Mouse (Mus musculus) hindbrain, embryonic 13.5 days (tissue): ENCODE results near the gene Cdcp2. TPM values are rescaled to one million over a fixed set of nuclear protein-coding genes. Genes with fewer than 3 reads are reported as not detected.

Experiments used
- ATAC-seq: fragments of 200-750 bp; cut with Nextera tagmentation; 2 replicates; pipeline ENCODE4 v1.8.0; 2017; ENCODE audit warnings: moderate TSS enrichment; ENCODE audit not compliant: low FRiP score
- H3K27ac ChIP-seq: fragments of 300-500 bp; sonication (generic); 2 replicates; pipeline ENCODE4 v1.5.1; 2015; ENCODE audit warnings: inconsistent platforms, mild to moderate bottlenecking, moderate library complexity
- H3K27me3 ChIP-seq: fragments of 300-500 bp; sonication (generic); 2 replicates; pipeline ENCODE4 v1.6.1; 2015; ENCODE audit warnings: mild to moderate bottlenecking, inconsistent platforms
- H3K36me3 ChIP-seq: fragments of 300-500 bp; sonication (generic); 2 replicates; pipeline ENCODE4 v1.6.1; 2015; ENCODE audit warnings: mild to moderate bottlenecking, inconsistent platforms
- H3K4me1 ChIP-seq: fragments of 300-500 bp; sonication (generic); replicated peaks from 2 replicates; pipeline ENCODE4 v1.6.1; 2015; ENCODE audit warnings: inconsistent platforms
- H3K4me2 ChIP-seq: fragments of 300-500 bp; sonication (generic); 2 replicates; pipeline ENCODE4 v1.6.1; 2015; ENCODE audit warnings: inconsistent platforms, mild to moderate bottlenecking, moderate library complexity
- H3K4me3 ChIP-seq: fragments of 300-500 bp; sonication (generic); 2 replicates; pipeline ENCODE4 v1.5.1; 2015; ENCODE audit warnings: mild to moderate bottlenecking, inconsistent platforms
- H3K9ac ChIP-seq: fragments of 300-500 bp; sonication (generic); 2 replicates; pipeline ENCODE4 v1.6.1; 2015; ENCODE audit warnings: mild to moderate bottlenecking, inconsistent platforms
- H3K9me3 ChIP-seq: fragments of 300-500 bp; sonication (generic); 2 replicates; pipeline ENCODE4 v1.6.1; 2016; ENCODE audit warnings: inconsistent platforms
- WGBS: fragments of 180-500 bp; shearing (Covaris S2); methylation state at CpG from one replicate; pipeline ENCODE4 v1.1.7; 2015; 5-methylcytosine and 5-hydroxymethylcytosine counted together
- polyA plus RNA-seq: library from polyadenylated mRNA; unstranded; fragments of >200 nt; fragmentation: Nextera tagmentation; extraction: Ambion mirVana; gene quantifications from 2 replicates; pipeline ENCODE4 v1.2.1, GENCODE M21; 2015

Gene Cdcp2
- polyA plus RNA-seq, 1 experiment from 2014 or later: 0.06 TPM

GRCm38 (mm10) chr4:107138948-107139835 is 42.5 kb downstream of the Cdcp2 start:
- H3K27ac ChIP-seq: peak overlapping the region; percentile 84
- H3K4me2 ChIP-seq: no peak overlapping the region
- H3K4me1 ChIP-seq: peaks cover 53% of the 10 kb centered on the region
- no peaks in the 10 kb centered on the region for H3K9me3 ChIP-seq
- H3K27me3 ChIP-seq: no peaks in the 10 kb centered on the region
- H3K4me3 ChIP-seq: no peak overlapping the region
- 25% methylated on average over 37 of the region's 37 CpGs for WGBS
- H3K9ac ChIP-seq: peak overlapping the region; percentile 1; the same call in 1 of the 2 replicates
- no peaks in the 10 kb centered on the region for H3K36me3 ChIP-seq
- ATAC-seq: peak; percentile 34; the same call in 1 of the 2 replicates

- no peak overlapping the region for H3K4me2 ChIP-seq
- peak; percentile 16; the same call in 1 of the 2 replicates for ATAC-seq
- peaks cover 59% of the 10 kb centered on the region for H3K4me1 ChIP-seq
- 40% methylated on average over 13 of the region's 13 CpGs for WGBS
- no peaks in the 10 kb centered on the region for H3K9me3 ChIP-seq
- H3K36me3 ChIP-seq: no peaks in the 10 kb centered on the region
- no peak overlapping the region; the same call in 1 of the 2 replicates for H3K9ac ChIP-seq
- H3K27me3 ChIP-seq: no peaks in the 10 kb centered on the region
- peak overlapping the region; percentile 84 for H3K27ac ChIP-seq
- no peak overlapping the region for H3K4me3 ChIP-seq
Observed at GRCm38 (mm10) chr4:107139836-107140631, 43.3 kb downstream of the Cdcp2 start.

GRCm38 (mm10) chr4:107143511-107143910 is 46.8 kb downstream of the Cdcp2 start:
- Histone ChIP-seq H3K4me1 (peaks cover 33% of the 10 kb centered on the region), H3K27me3 (no peaks in the 10 kb centered on the region), H3K9ac (no peak overlapping the region), H3K9me3 (no peaks in the 10 kb centered on the region), H3K36me3 (peaks cover 23% of the 10 kb centered on the region), H3K4me2 (no peak overlapping the region), H3K27ac (no peak overlapping the region), H3K4me3 (no peak overlapping the region)
- ATAC-seq: no peak
- 89% methylated on average over 8 of the region's 8 CpGs for WGBS

GRCm38 (mm10) chr4:107150991-107151390 is 54.3 kb downstream of the Cdcp2 start:
- peaks cover 4% of the 10 kb centered on the region; the same call in 1 of the 2 replicates for H3K4me1 ChIP-seq
- H3K27ac ChIP-seq: no peak overlapping the region
- no peaks in the 10 kb centered on the region for H3K9me3 ChIP-seq
- no peak overlapping the region for H3K4me3 ChIP-seq
- ATAC-seq: no peak
- no peak overlapping the region for H3K9ac ChIP-seq
- peaks cover 29% of the 10 kb centered on the region for H3K36me3 ChIP-seq
- WGBS: 88% methylated on average over 6 of the region's 6 CpGs
- no peaks in the 10 kb centered on the region for H3K27me3 ChIP-seq
- H3K4me2 ChIP-seq: no peak overlapping the region

GRCm38 (mm10) chr4:107152571-107152970 is 55.9 kb downstream of the Cdcp2 start:
- Histone ChIP-seq H3K9me3 (no peaks in the 10 kb centered on the region), H3K4me3 (no peak overlapping the region), H3K4me1 (peaks cover 4% of the 10 kb centered on the region; the same call in 1 of the 2 replicates), H3K27me3 (no peaks in the 10 kb centered on the region), H3K4me2 (no peak overlapping the region), H3K9ac (no peak overlapping the region), H3K27ac (no peak overlapping the region), H3K36me3 (peaks cover 26% of the 10 kb centered on the region)
- WGBS: 83% methylated on average over 8 of the region's 8 CpGs
- ATAC-seq: no peak

- Histone ChIP-seq H3K27me3 (no peaks in the 10 kb centered on the region), H3K36me3 (peaks cover 45% of the 10 kb centered on the region), H3K4me1 (peaks cover 4% of the 10 kb centered on the region; the same call in 1 of the 2 replicates), H3K27ac (no peak overlapping the region), H3K9ac (no peak overlapping the region), H3K4me2 (no peak overlapping the region), H3K9me3 (no peaks in the 10 kb centered on the region), H3K4me3 (no peak overlapping the region)
- WGBS: 82% methylated on average over 4 of the region's 4 CpGs
- ATAC-seq: no peak
Observed at GRCm38 (mm10) chr4:107156983-107157401, 60.3 kb downstream of the Cdcp2 start.

- H3K4me1 ChIP-seq: peaks cover 1% of the 10 kb centered on the region
- no peak for ATAC-seq
- no peak overlapping the region for H3K9ac ChIP-seq
- no peak overlapping the region for H3K4me2 ChIP-seq
- no peak overlapping the region for H3K27ac ChIP-seq
- peaks cover 45% of the 10 kb centered on the region for H3K36me3 ChIP-seq
- H3K27me3 ChIP-seq: no peaks in the 10 kb centered on the region
- no peak overlapping the region for H3K4me3 ChIP-seq
- whole genome bisulfite sequencing: 93% methylated on average over 11 of the region's 11 CpGs
- no peaks in the 10 kb centered on the region for H3K9me3 ChIP-seq
Observed at GRCm38 (mm10) chr4:107159166-107159773, 62.6 kb downstream of the Cdcp2 start.

GRCm38 (mm10) chr4:107160181-107160580 is 63.5 kb downstream of the Cdcp2 start:
- Histone ChIP-seq H3K27ac (no peak overlapping the region), H3K4me1 (peaks cover 8% of the 10 kb centered on the region), H3K4me3 (no peak overlapping the region), H3K36me3 (peaks cover 51% of the 10 kb centered on the region), H3K9me3 (no peaks in the 10 kb centered on the region), H3K27me3 (no peaks in the 10 kb centered on the region), H3K9ac (no peak overlapping the region), H3K4me2 (no peak overlapping the region)
- no peak for ATAC-seq
- WGBS: 93% methylated on average over 8 of the region's 8 CpGs

Other genes starting within 250 kb of the Cdcp2 start
- 179 and 180 TPM in 2 replicates for gene Ssbp3, start 186.2 kb upstream of the Cdcp2 start, polyA plus RNA-seq
- gene Mrpl37, start 30.0 kb upstream of the Cdcp2 start, polyA plus RNA-seq: 76.4 and 76.6 TPM in 2 replicates
- gene Cyb5rl, start 29.9 kb upstream of the Cdcp2 start, polyA plus RNA-seq: 4.7 and 5.4 TPM in 2 replicates
- 410 and 431 TPM in 2 replicates for gene Tmem59, start 81.5 kb downstream of the Cdcp2 start, polyA plus RNA-seq
- 25.2 and 26.1 TPM in 2 replicates for gene Tceanc2, start 82.2 kb downstream of the Cdcp2 start, polyA plus RNA-seq
- gene Ldlrad1, start 112.3 kb downstream of the Cdcp2 start, polyA plus RNA-seq: not detected in 2 replicates
- 56.8 and 59.4 TPM in 2 replicates for gene Lrrc42, start 156.6 kb downstream of the Cdcp2 start, polyA plus RNA-seq
- 43.5 and 44.7 TPM in 2 replicates for gene Hspb11, start 156.7 kb downstream of the Cdcp2 start, polyA plus RNA-seq
- not detected in 2 replicates for gene Dio1, start 210.3 kb downstream of the Cdcp2 start, polyA plus RNA-seq
- gene Yipf1, start 217.5 kb downstream of the Cdcp2 start, polyA plus RNA-seq: 61.4 and 67.3 TPM in 2 replicates